Mouse (Mus musculus) frontal cortex, postnatal 14 days (tissue): Measurements from ENCODE around the gene Hspb1.

Experiments used
- DNase-seq, 2 experiments: peaks; one replicate each; pipeline ENCODE4 v3.0.0; 2022; ENCODE audit warnings: low spot score in 2 of 2

Gene Hspb1

GRCm38 (mm10) chr5:135887675-135888102 is at the start of gene Hspb1:
Gene Hspb1 (plus strand): TSS chr5:135887919.
- DNase-seq: no peak

GRCm38 (mm10) chr5:135841651-135842050 is 46.1 kb upstream of the Hspb1 start:
- no peak for DNase-seq

GRCm38 (mm10) chr5:135843418-135843817 is 44.3 kb upstream of the Hspb1 start:
- no peak for DNase-seq

GRCm38 (mm10) chr5:135845676-135846320 is 41.9 kb upstream of the Hspb1 start:
- DNase-seq: no peak

GRCm38 (mm10) chr5:135847460-135847859 is 40.3 kb upstream of the Hspb1 start:
- DNase-seq: no peak

GRCm38 (mm10) chr5:135847881-135848280 is 39.8 kb upstream of the Hspb1 start:
- DNase-seq: no peak

- DNase-seq: no peak
Observed at GRCm38 (mm10) chr5:135851024-135851423, 36.7 kb upstream of the Hspb1 start.

- no peak for DNase-seq
Observed at GRCm38 (mm10) chr5:135851481-135851880, 36.2 kb upstream of the Hspb1 start.

- DNase-seq: no peak
Observed at GRCm38 (mm10) chr5:135852421-135852820, 35.3 kb upstream of the Hspb1 start.

GRCm38 (mm10) chr5:135853731-135854130 is 34.0 kb upstream of the Hspb1 start:
- no peak for DNase-seq

- peak in 1 of 2 experiments; percentile 72 for DNase-seq
Observed at GRCm38 (mm10) chr5:135855156-135855555, 32.6 kb upstream of the Hspb1 start.

- DNase-seq: no peak
Observed at GRCm38 (mm10) chr5:135866662-135867061, 21.1 kb upstream of the Hspb1 start.

GRCm38 (mm10) chr5:135867637-135868593 is 19.8 kb upstream of the Hspb1 start:
- DNase-seq: no peak

GRCm38 (mm10) chr5:135868653-135869052 is 19.1 kb upstream of the Hspb1 start:
- no peak for DNase-seq

- DNase-seq: no peak
Observed at GRCm38 (mm10) chr5:135869661-135870423, 17.9 kb upstream of the Hspb1 start.

GRCm38 (mm10) chr5:135870505-135870904 is 17.2 kb upstream of the Hspb1 start:
- DNase-seq: no peak

- DNase-seq: no peak
Observed at GRCm38 (mm10) chr5:135872996-135873395, 14.7 kb upstream of the Hspb1 start.

GRCm38 (mm10) chr5:135873753-135874152 is 14.0 kb upstream of the Hspb1 start:
- DNase-seq: no peak

GRCm38 (mm10) chr5:135877180-135877579 is 10.5 kb upstream of the Hspb1 start:
- DNase-seq: peak in 1 of 2 experiments; percentile 61

- DNase-seq: no peak
Observed at GRCm38 (mm10) chr5:135877831-135878231, 9.9 kb upstream of the Hspb1 start.

GRCm38 (mm10) chr5:135879449-135880158 is 8.1 kb upstream of the Hspb1 start:
- no peak for DNase-seq
